Mouse (Mus musculus) heart, adult 18-20 months (tissue): ENCODE results near the gene Angptl6. TPM values are rescaled to one million over a fixed set of nuclear protein-coding genes. Genes with fewer than 3 reads are reported as not detected.
A peak's percentile ranks its signal among the peaks of the same experiment; 100 is the strongest.

Experiments used
- DNase-seq, 2 experiments: peaks; one replicate each; pipeline ENCODE4 v3.0.0; 2021 to 2022; ENCODE audit warnings: mixed read lengths in 1 of 2
- total RNA-seq, 2 experiments: library from RNA; stranded (reverse); gene quantifications; 2 replicates each; pipeline ENCODE4 v1.2.3; 2021

Gene Angptl6
- total RNA-seq, 2 experiments from 2014 or later = 4.3 to 4.4 TPM

DNA sequence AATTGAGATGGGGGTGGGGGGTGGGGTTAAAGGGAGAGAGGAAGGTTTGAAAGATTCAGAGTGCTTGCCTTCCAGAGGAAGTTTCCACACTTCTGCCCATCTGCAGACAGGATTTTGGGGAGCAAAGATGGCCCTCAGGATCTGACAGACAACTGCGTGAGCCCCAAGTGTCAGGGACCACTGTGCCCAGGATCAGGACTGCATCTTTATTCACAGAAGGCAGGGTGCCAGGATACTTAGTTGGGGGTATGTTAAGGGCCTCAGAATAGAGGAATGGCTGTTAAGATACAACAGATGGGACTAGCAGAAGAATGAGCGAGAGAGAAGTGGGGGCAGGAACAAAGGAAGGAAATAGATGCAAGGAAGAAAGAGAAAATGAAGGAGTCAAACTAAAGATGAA is 7.0 kb upstream of the Angptl6 start:
- DNase-seq = no peak

DNA sequence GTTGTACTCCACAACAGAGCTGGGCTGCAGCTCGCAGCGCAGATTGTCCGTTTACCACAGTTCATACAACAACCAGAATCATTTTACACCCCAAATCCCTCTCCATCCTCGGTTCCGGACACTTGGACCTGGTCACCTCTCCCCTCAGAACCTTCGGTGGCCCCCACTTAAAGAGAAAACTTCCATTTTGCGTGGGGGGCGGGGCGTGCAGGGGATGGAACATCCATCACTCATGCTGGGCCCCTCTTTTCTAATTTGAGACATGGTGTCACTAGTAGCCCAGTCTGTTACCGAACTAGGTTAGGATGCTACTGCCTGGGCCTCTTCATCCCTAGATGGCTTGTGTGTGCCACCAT is 839 bp downstream of the Angptl6 start:
- DNase-seq = no peak

GRCm38 (mm10) chr9:20878041-20878709 is 1.4 kb downstream of the Angptl6 start:
- DNase-seq = peak; percentile 99 to 100

DNA sequence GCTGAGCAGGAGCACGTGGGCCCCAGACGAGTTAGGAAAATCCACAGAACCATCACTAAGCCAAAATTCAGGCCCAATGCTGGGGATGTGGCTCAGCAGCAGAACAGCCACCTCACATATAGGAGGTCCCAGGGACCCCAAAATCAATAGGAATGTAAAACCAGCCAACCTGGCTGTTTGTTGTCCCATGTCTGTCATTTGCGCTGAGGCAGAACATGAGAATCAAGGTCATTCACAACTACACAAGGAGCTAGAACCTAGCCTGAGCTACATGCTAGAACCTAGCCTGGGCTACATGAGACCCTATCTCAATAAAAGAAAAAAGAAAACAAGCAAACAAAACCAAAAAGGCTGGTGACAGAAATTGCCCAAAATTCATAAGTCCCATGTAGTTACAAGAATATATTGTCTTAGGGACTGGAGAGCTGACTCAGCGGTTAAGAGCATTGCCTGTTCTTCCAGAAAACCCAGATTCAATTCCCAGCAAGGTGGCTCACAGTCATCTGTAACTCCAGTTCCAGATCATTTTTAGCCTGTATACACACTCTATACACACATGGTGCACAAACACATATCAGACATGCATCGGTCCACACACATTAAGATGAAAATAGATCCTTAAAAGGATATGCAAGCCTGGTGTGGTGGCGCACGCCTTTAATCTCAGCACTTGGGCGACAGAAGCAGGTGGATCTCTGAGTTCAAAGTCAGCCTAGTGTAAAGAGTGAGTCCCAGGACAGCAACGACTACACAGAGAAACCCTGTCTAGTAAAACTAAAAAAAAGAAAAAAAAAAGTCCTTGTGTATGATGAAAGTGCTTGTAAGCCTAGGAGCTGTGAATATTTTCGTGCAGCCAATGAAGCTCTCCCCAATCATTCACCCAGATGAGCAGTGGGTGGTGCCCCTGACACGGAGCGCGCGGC is 2.1 kb downstream of the Angptl6 start:
- peak in 1 of 2 experiments; percentile 43 for DNase-seq

DNA sequence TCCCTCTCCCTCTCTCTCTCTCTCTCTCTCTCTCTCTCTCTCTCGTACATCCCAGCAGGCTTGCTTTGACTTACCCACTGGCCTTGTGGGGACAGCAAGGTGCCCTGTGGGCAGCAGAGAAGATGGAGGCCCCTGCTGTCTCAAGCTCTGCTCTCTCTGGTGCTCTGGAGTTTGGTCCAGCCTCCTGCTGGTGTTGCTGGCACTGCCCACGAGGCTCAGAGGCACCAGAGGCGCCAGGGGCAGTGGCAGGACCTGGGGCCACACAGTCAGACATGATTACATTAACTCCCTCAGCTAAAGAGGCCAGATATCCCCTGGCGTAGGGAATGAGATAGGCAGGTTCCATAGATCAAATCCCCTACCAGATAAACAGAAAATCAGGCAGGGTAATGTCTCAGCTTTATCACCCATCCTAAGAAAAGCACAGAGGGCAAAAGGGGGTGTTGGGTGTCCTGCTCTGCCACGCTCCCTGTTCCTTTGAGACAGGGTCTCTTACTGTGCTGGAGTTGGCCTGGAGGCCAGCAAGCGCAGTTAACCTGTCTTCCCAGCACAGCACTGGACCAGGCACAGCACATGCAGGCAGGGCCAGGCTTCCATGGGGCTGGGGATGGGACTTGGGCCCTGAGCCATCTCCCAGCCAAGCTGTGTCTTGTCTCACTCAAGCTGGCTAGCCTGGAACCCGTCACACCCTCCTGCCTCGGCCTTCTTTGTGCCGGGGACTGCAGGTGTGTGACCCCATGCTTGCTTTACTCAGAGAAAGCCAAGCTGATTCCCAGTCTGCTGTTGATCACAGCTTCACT is 3.0 kb downstream of the Angptl6 start:
- no peak for DNase-seq

- DNase-seq = no peak
Observed at GRCm38 (mm10) chr9:20875021-20875790, 4.3 kb downstream of the Angptl6 start.

GRCm38 (mm10) chr9:20873521-20873920 is 6.0 kb downstream of the Angptl6 start:
- no peak for DNase-seq

GRCm38 (mm10) chr9:20872991-20873390 is 6.5 kb downstream of the Angptl6 start:
- no peak for DNase-seq

DNA sequence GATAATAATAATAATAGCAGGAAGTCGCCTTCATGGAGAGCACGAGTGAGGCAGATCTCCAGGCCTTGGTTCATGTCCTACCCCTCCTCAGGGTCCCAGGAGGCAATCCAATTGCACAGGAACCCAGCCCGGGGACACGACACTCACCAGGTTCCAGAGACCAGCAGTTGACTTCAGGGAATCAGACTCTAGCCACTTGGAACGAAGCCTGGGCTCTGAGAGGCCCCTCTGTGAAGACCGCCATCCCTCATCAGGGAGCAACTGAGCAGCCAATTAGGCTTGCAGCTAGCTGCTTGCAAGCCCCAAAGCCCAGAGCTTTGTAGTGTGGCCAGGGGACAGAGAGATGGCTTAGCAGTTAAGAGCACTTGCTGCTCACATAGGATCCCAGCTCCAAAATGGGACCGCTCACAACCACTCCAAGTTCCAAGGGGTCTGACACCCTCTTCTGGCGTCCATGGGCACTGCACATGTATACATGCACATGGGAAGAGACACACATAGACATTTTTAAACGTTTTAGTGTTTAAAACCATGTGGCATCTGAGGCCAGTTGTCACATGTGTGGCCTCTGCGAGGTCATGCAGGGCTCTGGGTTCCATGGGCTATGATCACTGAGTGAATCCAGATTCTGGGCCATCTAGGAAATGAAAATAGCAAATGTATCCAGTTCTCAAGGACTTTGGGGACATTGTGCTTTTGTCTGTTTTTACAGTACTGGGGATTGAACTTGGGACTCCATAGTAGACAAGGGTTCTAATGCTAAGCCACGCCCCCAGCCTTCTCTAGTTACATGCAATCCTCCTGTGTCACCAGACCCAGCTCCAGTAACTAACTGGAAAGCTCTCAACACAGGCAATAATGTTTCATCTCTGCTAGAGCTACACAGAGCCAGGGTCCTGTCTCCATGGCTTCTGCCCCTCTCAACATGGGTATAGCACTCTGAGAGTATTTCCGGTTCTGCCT is 9.0 kb downstream of the Angptl6 start:
- no peak for DNase-seq

GRCm38 (mm10) chr9:20869246-20869645 is 10.3 kb downstream of the Angptl6 start:
- no peak for DNase-seq

GRCm38 (mm10) chr9:20868448-20869001 is 11.0 kb downstream of the Angptl6 start, which contains the start of gene A230050P20Rik:
TSS of gene A230050P20Rik (plus strand) at chr9:20868642.
- peak; percentile 68 to 72 for DNase-seq

DNA sequence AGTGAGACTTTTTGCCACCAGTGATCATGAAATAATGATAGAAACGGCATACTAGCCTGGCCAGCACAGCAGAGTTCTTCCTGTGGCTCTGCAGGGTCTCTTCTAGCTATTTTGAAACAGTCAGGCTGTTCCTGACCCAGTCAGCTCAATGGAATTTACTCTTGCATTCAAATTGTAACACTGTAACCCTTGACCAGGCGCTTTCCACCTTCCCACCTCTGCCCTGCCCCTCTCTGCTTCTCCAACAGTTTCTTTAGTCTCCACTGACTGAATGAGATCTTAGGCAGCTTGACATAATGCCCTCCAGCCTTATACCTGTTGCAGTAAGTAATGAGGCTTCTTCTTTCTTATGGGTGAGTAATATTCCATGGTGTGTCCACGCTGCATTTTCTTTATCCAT is 12.6 kb downstream of the Angptl6 start:
- no peak for DNase-seq

- DNase-seq = no peak
Observed at GRCm38 (mm10) chr9:20862225-20862624, 17.3 kb downstream of the Angptl6 start.

- peak in 1 of 2 experiments; percentile 44 for DNase-seq
Observed at GRCm38 (mm10) chr9:20861821-20862220, 17.7 kb downstream of the Angptl6 start.

DNA sequence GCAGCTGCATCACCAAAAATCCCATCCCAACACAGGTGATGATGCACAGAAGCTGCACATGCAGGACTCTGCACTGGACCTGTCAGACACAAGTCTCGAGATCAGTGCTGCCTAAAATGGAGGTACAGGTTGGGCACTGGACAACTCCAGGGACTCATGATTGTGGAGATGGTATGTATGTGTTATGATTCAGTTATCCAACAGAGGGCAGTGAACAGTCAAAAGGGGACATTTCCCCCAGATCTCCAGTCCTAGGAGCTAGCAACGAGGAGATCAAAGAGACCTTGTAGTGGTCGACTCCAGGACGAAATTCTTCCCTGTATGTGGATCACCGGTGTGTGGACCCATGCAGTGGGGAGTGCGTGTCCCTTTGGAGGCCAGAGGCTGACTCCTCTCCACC is 19.6 kb downstream of the Angptl6 start:
- no peak for DNase-seq

DNA sequence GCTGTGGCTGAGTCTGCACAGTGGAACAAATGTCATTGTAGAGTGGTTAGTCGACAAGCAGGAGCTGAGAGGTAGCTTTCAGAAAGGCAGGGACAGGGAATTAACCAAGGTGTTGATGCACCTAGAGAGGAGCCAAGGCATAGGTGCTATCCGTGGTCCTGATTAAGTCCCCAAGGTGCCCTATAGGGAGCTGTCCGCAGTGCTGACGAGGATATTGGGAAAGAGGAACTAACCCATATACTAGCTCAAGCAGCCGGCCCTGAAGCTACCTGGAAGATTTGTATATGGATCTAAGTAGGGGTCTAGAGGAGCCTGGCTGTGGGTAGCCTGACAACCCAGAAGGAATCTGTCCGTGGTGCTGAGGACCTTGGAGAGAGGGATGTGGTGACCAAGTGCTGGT is 22.4 kb downstream of the Angptl6 start:
- DNase-seq = peak in 1 of 2 experiments; percentile 67

DNA sequence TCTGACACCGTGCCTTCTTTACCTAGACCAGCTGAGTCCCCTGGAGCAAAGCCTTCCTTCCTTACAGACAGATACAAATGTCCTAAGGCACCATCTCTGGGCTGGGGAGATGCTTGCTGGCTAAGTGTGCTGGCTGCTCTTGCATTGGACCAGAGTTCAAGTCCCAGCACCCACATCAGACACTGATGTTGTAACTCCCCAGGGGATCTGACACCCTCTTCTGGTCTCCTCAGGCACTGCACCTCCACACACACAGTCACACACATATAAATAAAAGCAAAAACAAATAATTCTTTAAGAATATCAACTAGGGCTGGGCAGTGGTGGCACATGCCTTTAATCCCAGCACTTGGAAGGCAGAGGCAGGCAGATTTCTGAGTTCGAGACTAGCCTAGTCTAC is 29.3 kb downstream of the Angptl6 start:
- DNase-seq = no peak

- peak in 1 of 2 experiments; percentile 41 for DNase-seq
Observed at GRCm38 (mm10) chr9:20842670-20843069, 36.9 kb downstream of the Angptl6 start.

DNA sequence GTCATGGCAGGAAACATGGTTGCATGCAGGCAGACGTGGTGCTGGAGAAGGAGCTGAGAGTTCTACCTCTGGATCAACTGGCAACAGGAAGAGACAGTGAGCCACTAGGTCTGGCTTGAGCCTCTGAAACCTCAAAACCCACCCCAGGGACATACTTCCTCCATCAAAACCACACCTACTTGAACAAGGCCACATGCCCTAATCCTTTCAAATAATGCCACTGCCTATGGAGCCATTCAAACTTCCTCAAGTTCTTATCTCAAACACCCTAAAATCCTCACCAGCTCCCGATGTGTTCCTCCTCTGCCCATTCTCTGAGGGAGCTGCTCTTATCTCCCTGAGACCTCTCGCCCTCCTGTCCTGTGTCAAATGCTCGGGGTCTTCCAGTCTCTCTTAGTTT is 37.3 kb downstream of the Angptl6 start:
- DNase-seq = no peak

- DNase-seq = no peak
Observed at GRCm38 (mm10) chr9:20838931-20839330, 40.6 kb downstream of the Angptl6 start.
